Mouse (Mus musculus) kidney, postnatal 4 days (tissue): ENCODE results near the gene Nmnat1.
"Not testable (repeated sequence)": the region's sequence is repeated elsewhere in the genome, so short reads cannot be mapped to it uniquely, and the experiment has no call there.

Experiments
- DNase-seq, 2 experiments: peaks; one replicate each; pipeline ENCODE4 v3.0.0; 2021; ENCODE audit warnings: mixed read lengths in 2 of 2

Nmnat1 gene

GRCm38 (mm10) chr4:149444465-149444864 is 40.5 kb downstream of the Nmnat1 start:
- no peak for DNase-seq

- DNase-seq: no peak
These were observed 42.6 kb downstream of the Nmnat1 start for GRCm38 (mm10) chr4:149442436-149442835.

GRCm38 (mm10) chr4:149440576-149440975 is 44.4 kb downstream of the Nmnat1 start:
- DNase-seq: no peak

- not testable (repeated sequence) for DNase-seq
These were observed 53.1 kb downstream of the Nmnat1 start for GRCm38 (mm10) chr4:149431887-149432286.

- no peak for DNase-seq
These were observed 55.4 kb downstream of the Nmnat1 start for GRCm38 (mm10) chr4:149429592-149429991.

GRCm38 (mm10) chr4:149426325-149427199 is 58.4 kb downstream of the Nmnat1 start, which contains the start of gene Ube4b:
Gene Ube4b, minus strand, starts transcription at chr4:149426749.
- DNase-seq: peak; percentile 100

GRCm38 (mm10) chr4:149425801-149426292 is 59.2 kb downstream of the Nmnat1 start:
- DNase-seq: peak in 1 of 2 experiments; percentile 52

- DNase-seq: no peak
These were observed 60.2 kb downstream of the Nmnat1 start for GRCm38 (mm10) chr4:149424755-149425154.

GRCm38 (mm10) chr4:149417854-149418365 is 67.1 kb downstream of the Nmnat1 start:
- DNase-seq: no peak
